Mouse (Mus musculus) left cerebral cortex, adult 8-10 months (tissue): ENCODE measurements around the gene Sipa1l2. TPM values are rescaled to one million over a fixed set of nuclear protein-coding genes. Genes with fewer than 3 reads are reported as not detected.
"Not testable (repeated sequence)": the region's sequence is repeated elsewhere in the genome, so short reads cannot be mapped to it uniquely, and the experiment has no call there.

Experiments
- DNase-seq, 2 experiments: peaks; one replicate each; pipeline ENCODE4 v3.0.0; 2022; ENCODE audit warnings: low spot score in 2 of 2
- total RNA-seq, 4 experiments: library from RNA; stranded (reverse); gene quantifications; 2 replicates each; pipeline ENCODE4 v1.2.4; 2022

Sipa1l2 gene
- total RNA-seq, 4 experiments from 2014 or later: 37.1 to 40.6 (median 38.6) TPM

DNA sequence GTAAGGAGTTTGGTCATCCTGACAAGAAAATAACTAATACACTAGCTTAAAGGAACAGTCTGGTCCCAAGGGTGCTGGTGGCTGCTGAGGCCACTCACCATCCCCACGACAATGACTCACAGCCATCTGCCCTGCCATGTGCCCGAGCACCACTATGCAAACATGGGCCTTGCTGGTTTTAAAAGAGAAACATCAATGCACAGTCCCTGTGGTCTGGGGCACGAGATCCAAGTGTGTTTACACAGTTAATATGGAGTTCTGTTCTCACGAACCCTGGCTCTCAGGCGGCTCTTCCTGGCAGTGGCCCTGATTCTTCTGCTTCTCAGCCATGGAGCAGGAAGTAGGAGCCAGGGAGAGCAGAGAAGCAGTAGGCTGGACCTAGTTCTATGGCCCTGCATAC lies 159.0 kb downstream of the Sipa1l2 start:
- no peak for DNase-seq

DNA sequence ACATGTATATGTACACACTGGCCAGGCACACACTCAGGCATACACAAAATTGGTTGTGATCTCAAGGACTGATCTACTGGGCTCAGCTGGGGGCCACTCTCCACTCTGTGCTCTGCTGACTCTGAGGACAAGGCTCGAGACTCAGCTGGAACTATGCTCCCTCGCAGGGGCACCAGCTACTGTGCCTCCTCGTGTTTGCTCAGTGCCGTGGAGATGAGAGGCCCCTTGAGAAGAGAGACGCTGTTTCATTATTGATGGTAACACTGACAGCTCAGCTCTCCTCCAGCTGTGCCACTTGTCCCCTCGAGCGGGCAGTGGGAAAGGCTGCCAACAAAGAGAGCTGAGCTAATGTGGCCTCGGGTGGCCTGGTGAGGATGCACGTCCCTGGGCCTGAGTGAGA lies 161.9 kb downstream of the Sipa1l2 start:
- no peak for DNase-seq

DNA sequence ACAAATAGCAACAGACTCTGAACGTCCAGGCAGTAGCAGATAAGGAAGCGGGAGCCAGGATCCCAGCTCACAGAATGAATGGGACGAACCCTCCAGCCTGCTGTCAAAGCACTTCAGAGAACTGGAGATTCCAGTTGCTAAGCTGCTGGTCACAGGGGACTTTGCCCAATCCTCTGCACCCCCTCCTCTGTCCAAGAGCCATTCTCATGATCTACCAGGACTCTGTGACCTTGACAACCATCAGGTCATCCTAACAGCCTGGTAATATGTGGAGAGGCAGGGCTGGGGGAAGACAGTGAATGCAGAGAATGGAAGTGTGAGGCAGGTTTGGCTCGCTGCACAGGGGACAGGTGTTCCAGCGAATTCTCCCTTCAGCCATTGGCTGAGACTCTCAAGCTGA lies 163.2 kb downstream of the Sipa1l2 start:
- no peak for DNase-seq

DNA sequence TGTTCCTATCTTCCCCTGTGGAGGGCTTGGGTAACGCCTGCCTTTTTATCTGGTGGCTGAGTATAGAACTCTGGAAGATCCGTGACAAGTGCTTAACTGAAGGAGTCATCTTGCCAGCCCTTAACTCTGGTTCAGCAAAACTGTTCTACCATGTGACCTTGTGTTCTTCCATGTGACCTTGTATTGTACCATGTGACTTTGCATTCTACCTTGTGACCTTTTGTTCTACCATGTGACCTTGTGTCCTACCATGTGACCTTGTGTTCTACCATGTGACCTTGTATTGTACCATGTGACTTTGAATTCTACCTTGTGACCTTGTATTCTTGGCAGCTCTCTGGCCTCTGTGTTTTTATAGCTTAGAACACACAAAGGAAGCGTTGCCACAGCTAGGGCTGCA lies 168.3 kb downstream of the Sipa1l2 start:
- DNase-seq: no peak

DNA sequence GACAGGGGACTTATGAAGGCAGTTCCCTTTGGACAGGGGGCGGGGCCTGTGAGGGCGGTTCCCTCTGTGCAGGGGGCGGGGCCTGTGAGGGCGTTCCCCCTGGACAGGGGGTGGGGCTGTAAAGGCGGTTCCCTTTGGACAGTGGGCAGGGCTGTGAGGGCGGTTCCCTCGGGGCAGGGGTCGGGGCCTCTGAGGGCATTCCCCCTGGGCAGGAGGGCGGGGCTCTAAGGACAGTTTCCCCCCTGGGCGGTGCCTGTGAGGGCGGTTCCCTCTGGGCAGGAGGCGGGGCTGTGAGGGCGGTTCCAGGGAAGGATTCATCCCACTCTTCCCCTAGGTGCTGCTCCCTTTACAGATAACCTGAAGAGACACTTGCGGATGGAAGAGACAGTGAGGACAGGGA lies 171.6 kb downstream of the Sipa1l2 start:
- no peak for DNase-seq

DNA sequence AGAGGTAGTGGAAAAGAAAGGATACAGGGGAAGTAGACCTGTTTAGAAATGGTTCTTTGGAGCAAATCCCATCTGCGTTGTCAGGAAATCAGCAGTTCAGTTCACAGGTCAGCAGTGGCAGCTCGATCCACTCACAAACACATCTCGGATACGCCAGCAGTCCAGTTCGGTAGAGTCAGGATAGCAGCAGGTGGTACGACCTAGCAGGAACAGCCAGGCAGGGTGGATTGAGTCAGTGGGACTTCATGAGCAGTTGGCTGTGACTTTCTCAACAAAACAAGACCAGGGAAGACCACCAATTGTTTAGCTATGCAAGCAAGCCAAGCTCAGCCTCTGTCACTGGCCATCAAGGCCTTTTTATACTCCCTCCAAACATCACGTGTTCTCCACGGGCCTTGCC lies 173.9 kb downstream of the Sipa1l2 start:
- not testable (repeated sequence) for DNase-seq

DNA sequence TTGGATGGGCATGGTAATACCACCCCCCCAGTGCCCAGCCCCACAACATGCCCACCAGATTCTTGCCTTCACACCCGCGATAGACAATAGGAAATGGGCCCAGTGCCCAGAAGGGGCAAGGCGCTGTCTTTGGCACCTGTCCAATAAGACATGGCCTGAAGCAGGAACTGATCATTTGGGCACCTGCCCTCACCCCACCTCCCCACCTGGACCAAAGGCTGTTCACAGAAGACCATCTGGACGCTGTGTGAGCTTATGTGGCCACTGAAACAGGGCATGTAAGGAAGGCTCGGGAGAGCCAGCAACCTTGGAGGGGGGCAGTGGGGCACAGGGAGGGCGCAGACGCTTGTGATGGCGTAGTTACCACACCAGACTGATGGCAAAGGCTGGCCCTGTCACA lies 174.6 kb downstream of the Sipa1l2 start:
- DNase-seq: no peak

DNA sequence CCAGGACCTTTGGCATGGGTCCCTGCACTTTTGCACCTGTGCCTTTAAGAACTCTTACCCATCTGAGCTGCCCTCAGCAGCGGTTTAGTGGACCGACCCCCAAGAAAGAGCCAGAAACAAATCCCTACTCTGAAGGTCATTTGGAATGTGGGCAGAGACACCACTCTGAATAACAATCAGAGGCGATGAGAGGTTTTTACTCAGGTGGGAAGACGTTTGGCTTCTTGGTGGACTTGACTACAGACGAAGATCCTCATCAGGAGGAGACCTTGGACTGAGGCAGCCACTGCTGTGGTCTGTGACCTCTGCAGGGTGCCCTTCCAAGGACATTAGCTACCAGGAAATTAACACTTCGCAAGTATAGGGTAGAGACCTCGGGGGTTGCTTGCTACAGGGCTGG lies 177.9 kb downstream of the Sipa1l2 start:
- DNase-seq: no peak

DNA sequence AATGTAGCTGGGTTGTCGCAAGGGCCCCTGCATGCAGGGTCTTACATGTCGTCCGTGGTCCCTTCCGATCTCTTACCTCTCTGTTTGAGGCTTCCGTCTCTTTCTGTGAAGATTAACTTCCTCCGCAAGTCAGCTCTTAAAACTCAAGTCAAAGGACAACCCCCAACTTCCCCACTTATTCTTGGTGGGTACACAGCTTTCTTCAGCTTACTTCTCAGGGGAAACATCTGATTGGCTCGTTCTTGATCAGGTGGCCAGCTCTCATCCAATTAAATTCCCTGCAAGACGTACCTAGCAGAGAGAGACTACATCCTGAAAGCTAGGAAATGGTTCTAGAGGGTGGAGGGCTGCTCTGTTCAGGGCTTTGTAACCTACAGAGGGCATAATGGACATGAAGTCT lies 178.3 kb downstream of the Sipa1l2 start:
- no peak for DNase-seq

DNA sequence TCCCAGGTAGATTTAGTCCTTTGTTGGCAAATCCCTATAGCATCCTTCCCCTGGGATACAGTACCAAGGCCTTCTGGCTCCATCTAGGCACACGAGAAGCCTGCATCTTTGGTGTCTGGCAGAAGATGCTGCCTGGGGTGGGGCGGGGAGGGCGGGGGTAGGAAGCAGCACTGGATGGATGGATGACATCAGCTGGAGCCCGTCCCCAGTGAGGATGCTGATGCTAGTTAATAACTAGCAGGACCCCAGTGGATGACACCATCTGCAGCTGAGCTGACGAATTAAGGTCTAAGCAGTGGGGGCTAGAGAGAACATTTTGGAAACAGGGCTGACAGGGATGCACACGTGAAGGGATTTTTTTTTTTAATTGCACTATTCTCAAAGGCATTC lies 179.1 kb downstream of the Sipa1l2 start:
- no peak for DNase-seq

DNA sequence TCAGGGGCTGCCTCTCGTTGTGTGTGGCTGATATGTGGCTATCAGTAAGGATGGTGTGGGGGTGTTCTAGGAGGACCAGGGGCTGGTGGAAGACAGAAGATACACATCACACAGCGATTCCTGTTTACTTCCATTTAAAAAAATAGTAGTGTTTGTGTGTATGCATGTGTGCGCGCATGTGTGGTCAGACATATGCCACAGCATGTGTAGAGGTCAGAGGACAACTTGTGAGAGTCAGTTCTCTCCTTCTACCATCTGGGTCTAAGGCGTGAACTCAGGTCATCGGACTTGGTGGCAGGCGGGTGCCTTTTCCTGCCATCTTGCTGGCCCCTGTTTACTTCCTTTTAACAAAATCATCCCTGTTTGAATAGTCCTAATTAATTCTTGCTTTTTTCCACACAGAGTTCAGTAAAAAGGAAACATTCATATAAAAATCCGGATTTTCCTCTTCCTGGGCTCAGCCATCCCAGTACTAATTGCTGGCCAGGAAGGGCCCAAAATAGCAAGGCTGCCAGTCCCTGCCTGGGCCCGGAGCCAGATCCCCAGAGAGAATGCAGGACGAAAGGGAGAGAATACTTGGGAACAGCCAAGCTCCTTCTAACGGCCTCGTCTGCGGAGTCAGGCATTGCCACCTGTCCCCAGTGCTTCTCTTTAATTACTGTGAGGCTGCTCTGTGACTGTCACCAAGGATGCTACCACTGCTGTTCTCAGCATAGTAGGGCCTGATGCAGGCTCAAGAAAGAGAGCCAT lies 179.7 kb downstream of the Sipa1l2 start:
- peak; percentile 48 to 84 for DNase-seq

DNA sequence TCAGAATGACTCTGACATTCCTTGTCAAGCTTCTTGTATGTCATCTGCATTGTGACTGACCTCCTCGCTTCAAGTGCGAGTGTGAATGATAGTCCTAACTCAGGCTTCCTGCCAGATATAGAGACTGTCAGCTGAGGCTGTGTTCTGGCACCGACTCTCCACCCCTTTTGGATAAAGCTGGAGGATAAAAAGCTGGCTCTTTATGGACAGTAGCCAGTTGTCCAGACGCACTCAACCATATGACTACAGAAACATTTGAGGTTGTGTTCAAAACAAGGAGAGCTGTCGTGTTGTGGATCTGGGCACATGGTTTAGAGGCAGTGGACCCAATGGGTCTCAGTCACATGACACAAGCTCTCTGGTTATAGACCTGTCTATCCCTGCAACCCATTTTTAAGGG lies 180.3 kb downstream of the Sipa1l2 start:
- DNase-seq: peak in 1 of 2 experiments; percentile 32

DNA sequence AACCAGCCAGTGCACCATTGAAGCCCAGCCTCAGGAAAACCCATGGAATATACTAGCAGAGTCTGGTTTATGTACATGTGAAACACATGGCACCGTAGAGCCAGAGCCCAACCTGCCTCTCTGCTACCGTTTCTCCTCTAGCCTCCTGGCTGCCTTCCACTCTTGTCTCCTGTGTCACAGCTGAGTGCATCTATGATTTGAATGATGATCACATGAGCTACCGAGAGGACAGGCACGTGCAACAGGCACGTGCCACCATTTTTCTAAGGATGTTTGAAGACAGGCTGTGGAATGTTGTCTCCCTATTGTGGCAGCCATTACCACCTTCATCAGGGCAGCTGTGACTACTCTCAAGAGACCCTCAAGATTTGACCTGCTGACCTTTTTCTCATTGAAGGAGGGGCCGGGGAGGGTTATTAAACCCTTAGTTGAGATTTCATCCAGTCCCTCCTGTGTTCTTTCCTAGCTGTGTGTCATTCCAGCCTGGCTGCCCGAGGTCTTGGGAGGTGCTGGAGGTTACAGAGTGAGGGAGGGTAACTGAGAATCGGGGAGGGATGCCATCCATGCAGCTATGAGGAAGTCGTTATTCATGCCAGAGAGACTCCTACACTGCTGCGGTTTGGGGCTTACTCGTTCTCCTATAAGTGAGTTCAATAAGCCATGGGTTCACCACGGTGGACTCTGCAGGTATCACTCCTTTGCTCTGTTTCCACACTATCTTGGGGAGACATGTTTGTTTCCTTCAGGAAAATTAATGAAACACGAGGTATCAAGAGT lies 181.0 kb downstream of the Sipa1l2 start:
- no peak for DNase-seq

DNA sequence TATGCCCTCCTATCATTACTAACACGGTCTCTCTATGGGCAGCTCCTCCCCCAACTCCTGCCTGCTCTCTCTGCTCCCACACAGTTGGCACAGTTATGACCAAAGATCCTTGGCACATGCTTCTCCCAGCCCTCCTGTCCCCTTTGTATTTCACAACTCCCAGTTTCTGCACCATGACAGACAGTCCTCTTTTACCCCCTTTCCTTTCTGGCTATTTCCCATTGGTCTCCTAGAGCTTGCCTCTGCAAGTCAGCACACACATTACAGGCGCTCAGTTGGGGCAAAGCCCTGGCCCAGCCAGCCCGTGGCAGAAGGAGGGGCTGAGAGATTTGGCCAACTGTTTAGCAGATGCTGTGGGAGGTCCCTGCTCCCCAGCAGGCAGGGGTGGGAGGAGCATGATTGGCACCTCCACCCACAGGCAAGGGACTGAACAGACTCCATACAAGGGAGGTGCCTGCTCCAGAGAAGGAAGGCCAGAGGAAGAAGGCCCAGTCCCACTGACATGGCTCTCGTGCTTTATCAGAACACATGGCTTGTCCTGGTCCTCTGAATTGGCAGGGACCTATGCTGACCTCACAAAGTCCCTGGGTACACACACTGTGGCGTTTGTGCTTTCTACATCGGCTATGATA lies 184.0 kb downstream of the Sipa1l2 start:
- DNase-seq: peak; percentile 37 to 79

DNA sequence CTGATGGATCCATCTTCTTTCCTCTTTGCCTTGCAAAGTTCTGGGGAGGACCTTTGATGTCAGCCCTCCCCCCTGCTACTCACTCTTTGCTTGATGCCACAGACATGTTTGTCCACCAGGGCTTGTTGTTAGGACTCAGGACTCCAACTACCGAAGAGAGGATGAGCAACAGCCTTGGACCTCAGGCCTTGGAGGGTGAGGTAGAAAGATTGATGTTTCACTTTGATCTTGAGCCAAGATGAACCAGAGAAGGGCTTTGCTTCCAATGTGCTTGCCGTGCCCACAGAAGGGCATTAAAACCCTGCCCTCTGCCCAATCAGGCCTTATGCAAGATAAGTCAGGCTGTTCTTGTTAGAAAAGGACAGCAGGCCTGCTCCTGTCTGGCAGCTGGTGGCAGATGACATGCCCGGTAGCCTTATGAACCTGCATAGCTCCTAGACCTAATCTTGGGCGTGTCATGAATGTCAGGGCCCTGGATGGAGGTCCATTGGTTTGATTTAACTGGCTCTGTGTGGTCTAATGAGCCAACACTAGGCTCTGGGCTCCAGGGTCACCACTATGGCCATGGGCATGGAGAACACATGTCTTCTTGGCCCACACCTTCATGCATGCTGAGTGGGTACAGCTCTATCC lies 184.9 kb downstream of the Sipa1l2 start:
- no peak for DNase-seq

DNA sequence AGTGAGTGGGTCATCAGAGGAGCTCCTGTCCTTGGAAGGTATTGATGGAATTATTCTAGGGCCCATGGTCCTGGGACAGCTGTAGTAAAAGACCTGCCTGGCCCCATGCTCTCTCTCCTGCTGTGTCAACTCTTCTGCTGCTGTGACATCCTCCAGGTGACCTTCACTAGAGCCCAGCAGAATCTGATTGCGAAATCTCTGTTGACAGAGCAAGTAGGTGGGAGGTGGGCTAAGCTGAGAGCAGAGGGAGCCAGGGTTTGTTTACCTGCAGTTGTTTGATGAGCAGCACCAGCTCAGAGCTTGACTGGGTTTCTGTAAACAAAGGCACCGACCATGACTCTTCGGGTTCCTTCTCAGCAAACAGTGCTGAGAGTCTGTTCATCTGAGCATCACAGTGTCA lies 187.9 kb downstream of the Sipa1l2 start:
- DNase-seq: no peak

DNA sequence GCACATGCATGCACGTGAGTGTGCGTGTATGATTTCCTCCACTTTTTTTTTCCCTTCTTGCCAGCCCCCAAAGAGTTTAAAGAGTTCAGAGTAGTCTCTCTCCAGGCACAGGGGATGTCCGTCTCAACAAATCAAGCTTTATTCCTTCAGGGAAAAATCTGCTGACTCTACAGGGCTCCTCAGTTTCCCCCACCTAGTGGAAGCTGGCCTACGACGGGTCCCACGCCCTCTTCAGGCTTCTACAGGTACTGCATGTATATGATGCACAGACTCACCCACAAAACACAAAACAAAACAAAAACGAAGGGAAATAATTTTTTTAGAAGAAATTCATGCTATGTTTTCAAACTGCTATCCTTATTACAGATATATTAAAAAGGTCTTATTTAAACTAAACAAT lies 189.7 kb downstream of the Sipa1l2 start:
- no peak for DNase-seq

DNA sequence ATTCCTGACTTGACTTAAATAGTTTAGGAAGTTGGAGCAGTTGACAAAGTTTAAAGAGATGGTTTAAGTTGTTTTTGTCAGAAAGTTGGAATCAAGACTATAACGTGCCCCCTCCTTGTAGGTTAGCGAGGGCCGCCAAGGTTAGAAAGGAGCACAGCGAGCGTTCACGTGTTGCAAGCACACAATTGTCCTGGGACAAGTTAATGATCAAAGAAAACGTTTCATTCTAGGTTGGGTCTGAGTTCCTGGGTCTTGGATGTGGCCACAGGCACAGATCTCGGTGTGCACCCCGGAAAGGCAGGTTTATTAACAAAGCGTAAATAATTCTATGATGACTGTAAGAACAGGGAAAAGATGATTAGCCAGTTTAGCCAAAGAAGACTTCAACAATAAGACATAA lies 190.5 kb downstream of the Sipa1l2 start:
- DNase-seq: no peak

DNA sequence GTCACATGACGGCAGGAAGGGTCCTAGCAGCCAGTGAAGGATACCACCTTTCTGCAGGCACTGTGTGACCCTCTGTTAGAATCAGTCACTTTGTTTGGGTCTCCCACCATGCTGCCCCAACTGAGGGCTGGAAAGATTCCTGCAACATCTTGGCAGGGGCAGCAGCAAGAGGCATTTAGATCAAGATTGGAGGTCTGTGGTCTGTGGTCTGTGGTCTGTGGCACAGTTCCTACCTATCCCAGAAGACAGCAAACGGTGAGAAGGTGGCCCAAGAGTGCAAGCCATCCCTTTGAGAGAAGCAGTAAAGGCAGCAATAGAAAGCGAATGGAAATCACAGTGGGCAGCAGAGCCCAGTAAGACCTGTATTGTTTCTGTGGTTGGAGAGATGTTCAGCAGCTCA lies 191.9 kb downstream of the Sipa1l2 start:
- DNase-seq: no peak

DNA sequence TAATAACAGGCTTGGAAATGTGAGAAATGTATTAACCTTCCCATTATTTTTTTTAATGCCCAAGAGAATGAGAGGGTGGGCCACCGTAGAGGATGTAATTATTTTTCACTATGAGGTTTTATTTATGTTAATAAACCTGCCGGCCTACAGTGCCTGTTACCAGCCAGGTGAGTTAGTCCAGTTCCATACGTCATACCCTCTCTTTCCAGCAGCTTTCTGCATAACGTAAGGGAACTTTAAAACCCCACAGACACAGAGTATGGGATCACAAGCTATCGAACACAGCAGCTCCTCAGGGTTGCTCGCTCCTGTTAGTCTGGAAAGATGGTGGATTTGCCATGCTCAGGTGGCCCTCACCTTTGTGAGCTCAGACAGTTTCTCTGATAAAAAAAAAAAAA lies 193.2 kb downstream of the Sipa1l2 start:
- no peak for DNase-seq

DNA sequence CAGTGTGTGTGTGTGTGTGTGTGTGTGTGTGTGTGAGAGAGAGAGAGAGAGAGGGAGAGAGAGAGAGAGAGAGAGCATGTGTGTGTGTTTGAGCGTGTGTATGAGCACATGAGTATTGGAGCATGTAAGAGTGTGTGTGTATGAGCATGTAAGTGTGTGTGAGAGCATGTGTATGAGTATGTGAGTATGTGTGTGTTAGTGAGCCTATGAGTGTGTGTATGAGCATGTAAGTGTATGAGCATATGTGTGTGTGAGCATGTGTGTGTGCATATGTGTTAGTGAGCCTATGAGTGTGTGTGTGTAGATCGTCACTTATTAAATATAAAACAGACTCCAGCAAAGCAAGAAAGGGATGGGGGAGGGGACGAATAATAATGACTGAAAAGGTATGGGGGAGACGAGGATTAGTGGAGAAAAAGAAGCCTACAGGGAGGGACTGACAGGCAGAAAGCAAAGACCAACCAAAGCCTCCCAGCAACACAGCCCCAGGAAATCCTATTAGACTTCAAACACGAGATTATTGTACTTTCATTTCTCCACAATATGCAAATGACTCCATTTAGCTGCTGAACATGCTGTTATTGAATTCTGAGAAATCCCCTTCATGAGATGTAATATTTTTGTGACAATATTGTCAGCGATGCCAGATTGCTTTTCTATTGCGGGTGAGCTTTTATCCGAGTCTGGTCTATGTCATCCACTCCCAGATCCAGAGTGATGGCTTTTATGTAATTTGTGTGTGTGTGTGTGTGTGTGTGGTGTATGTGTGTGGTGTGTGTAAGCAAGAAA lies 193.8 kb downstream of the Sipa1l2 start:
- no peak for DNase-seq
